Mouse (Mus musculus): ENCODE results near the gene Chrna3.

GRCm38 (mm10) chr9:55026275-55026663, at the start of gene Chrna3:
- TF ChIP-seq POLR2A (IDR thresholded peaks at IDR 0.05; ENCODE audit: low read depth, low read length) (no peak), CTCF (IDR thresholded peaks at IDR 0.05; ENCODE audit: extremely low read depth, insufficient read depth, insufficient read length, insufficient replicate concordance) (no peak)
